Mouse (Mus musculus): ENCODE data around the gene Emc3.

The Emc3 gene

GRCm38 (mm10) chr6:113499346-113499745, 32.1 kb downstream of the Emc3 start:
- in situ Hi-C loops (cut with MboI; ENCODE audit: unreplicated experiment in 2 of 2): no loop called here

DNA sequence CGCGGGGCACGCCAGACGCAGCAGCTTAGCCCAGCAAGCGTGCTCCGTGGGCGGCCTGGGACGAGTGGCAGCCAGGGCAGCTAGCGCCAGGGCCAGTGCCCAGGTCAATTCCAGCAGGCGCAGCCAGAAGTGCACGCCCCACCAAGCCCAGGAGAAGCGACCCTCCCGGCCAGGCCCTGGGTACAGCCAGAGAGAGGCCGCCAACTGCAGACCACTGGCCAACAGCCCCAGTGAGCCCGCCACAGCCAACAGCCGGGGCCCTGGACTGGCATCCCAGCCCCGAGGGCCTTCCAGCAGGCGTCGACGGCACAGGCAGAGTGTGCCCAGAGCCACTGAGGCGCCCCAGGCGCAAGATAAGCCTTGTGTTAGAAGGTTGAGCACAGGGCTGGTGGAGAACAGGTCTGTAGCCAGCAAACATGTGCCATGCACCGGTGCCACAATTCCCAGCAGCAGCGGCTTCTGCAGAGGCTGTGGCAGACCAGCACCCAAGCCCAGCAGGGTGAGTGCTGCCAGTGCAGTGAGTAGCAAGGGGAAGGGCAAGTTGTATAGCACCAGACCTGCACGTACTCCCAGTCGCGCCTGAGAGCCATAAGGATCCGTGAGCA, 36.3 kb downstream of the Emc3 start:
- in situ Hi-C loops (cut with MboI; ENCODE audit: unreplicated experiment in 2 of 2): no loop called here

DNA sequence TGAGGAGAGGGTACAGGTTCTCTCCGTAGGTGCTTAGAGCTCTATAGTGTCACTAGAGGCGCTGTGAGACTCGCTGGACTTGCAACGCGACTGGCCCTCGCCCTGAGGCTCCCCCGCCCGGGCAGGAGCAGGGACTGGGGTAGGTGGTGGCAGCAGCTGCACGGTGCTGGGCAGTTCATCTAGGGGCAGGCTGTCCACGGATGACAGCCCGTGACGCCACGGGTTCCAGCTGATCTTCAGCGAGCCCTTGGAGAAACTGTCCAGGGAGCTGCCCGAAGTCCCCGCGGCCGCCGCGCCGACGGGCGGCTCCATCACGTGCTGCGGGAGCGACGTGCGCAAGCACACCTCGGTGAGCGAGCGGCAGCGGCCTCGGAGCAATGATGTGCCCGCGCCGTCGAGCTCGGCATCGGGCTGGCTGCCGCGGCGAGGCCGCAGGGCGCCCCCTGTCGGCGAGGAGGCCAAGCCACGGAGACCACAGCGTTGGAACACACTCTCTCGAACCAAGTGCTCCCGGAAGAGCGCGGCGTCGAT, 37.1 kb downstream of the Emc3 start:
- in situ Hi-C loops (cut with MboI; ENCODE audit: unreplicated experiment in 2 of 2): no loop called here

GRCm38 (mm10) chr6:113492101-113492864, 39.2 kb downstream of the Emc3 start:
- in situ Hi-C loops (cut with MboI; ENCODE audit: unreplicated experiment in 2 of 2): no loop called here

DNA sequence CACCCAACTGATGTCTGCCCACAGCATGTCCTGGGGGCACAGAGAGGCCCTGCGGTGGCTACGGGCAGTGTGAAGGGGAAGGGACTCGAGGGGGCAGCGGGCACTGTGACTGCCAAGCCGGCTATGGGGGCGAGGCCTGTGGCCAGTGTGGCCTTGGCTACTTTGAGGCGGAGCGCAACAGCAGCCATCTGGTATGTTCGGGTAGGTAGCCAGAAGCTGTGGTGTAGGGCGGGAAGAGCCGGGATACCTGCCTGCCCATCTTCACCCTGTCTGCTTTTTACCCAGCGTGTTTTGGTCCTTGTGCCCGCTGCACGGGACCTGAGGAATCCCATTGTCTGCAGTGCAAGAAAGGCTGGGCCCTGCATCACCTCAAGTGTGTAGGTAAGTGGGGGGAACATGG, 42.0 kb downstream of the Emc3 start:
- in situ Hi-C loops (cut with MboI; ENCODE audit: unreplicated experiment in 2 of 2): no loop called here

- in situ Hi-C loops (cut with MboI; ENCODE audit: unreplicated experiment in 2 of 2): no loop called here
Observed at GRCm38 (mm10) chr6:113487125-113487576, 44.3 kb downstream of the Emc3 start.

- in situ Hi-C loops (cut with MboI; ENCODE audit: unreplicated experiment in 2 of 2): no loop called here
Observed at GRCm38 (mm10) chr6:113483729-113484128, 47.7 kb downstream of the Emc3 start.

- in situ Hi-C loops (cut with MboI; ENCODE audit: unreplicated experiment in 2 of 2): no loop called here
Observed at GRCm38 (mm10) chr6:113483100-113483615, 48.3 kb downstream of the Emc3 start, which contains the start of gene Creld1. TSS of gene Creld1 (plus strand) at chr6:113483297.

GRCm38 (mm10) chr6:113482477-113483099, 48.9 kb downstream of the Emc3 start:
- in situ Hi-C loops (cut with MboI; ENCODE audit: unreplicated experiment in 2 of 2): no loop called here

DNA sequence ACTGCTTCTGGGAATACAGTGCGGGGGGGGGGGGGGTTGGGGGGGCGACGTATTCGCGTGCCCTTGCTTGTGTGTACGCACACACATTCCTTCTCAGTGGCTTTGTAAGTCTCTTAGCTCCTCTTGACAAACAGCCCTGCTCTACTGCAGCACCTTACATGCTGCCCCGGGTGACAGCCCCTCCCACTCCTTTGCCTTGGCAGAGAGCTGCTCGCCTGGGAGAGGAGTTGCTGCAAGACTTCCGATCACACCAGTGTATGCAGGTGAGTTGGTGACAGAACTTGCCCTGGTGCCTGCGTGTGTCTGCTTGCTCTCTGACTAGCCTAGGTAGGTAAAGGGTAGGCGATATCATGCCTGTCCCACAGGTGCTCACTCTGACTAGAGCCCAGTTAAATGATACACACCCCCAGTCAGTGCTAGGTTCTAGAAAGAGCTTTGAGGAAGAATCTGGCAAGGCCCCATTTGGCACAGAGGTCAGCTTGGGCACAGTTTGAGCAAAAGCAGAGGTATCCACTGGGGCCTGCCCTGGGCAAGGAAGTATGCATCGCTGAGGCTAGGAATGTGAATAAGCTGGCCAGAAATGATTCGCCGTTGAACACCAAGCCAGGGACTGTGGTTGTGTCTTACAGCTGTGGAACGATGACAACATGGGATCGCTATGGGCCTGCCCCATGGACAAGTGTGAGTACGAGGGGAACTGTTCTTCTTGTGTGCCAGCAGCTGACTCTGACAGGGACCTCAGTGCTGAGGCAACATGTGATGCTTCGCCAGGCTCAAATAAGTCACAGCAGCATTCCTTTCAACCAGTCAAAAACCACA, 50.7 kb downstream of the Emc3 start:
- in situ Hi-C loops (cut with MboI; ENCODE audit: unreplicated experiment in 2 of 2): no loop called here

DNA sequence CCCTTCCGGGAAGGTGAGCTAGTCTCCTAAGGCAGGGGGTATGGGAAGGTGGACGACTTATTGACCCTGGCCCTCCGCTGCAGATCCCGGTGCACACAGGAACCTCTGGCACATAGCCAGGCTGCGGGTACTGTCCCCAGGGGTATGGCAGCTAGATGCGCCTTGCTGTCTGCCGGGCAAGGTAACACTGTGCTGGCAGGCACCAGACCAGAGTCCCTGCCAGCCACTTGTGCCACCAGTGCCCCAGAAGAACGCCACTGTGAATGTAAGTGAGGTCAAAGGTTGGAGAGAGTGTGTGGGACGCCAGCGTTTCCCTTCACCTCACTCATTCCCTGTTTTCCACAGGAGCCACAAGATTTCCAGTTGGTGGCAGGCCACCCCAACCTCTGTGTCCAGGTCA, 52.5 kb downstream of the Emc3 start:
- in situ Hi-C loops (cut with MboI; ENCODE audit: unreplicated experiment in 2 of 2): no loop called here

GRCm38 (mm10) chr6:113477353-113477752, 54.1 kb downstream of the Emc3 start:
- in situ Hi-C loops (cut with MboI; ENCODE audit: unreplicated experiment in 2 of 2): no loop called here

GRCm38 (mm10) chr6:113473715-113474114, 57.7 kb downstream of the Emc3 start:
- in situ Hi-C loops (cut with MboI; ENCODE audit: unreplicated experiment in 2 of 2): no loop called here

DNA sequence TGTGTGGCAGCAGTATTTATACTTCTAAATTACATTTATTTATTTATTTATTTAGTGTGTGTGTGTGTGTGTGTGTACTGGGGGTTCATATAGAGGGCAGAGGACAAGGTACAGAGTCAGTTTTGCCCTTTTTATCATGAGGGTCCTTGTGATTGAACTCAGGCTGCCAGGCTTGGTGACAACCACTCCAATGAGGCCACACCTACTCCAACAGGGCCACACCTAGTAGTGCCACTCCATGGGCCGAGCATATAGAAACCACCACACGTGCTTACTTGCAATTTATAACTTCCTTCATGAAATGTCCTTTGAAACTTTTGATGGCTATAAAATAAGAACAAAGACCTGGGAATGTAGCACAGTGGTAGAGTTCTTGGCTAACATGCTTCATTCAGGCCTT, 58.2 kb downstream of the Emc3 start:
- in situ Hi-C loops (cut with MboI; ENCODE audit: unreplicated experiment in 2 of 2): no loop called here

DNA sequence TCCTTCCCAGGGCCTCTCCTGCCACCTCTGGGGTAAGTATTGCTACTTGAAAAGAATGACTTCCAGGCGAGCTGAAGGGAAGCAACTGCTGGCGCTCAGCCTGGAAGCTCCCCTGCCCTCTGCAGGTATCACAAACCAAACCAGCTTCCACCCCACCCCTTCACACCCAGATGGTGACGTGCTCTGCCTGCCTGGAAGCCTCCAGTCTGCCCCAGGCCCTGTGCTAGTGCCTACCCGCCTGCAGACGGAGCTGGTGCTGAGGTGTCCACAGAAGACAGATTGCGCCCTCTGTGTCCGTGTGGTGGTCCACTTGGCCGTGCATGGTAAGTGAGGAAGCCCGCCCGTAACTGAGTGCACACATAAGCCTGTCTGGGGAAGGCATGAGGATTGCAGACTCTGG, 59.4 kb downstream of the Emc3 start:
- in situ Hi-C loops (cut with MboI; ENCODE audit: unreplicated experiment in 2 of 2): no loop called here

DNA sequence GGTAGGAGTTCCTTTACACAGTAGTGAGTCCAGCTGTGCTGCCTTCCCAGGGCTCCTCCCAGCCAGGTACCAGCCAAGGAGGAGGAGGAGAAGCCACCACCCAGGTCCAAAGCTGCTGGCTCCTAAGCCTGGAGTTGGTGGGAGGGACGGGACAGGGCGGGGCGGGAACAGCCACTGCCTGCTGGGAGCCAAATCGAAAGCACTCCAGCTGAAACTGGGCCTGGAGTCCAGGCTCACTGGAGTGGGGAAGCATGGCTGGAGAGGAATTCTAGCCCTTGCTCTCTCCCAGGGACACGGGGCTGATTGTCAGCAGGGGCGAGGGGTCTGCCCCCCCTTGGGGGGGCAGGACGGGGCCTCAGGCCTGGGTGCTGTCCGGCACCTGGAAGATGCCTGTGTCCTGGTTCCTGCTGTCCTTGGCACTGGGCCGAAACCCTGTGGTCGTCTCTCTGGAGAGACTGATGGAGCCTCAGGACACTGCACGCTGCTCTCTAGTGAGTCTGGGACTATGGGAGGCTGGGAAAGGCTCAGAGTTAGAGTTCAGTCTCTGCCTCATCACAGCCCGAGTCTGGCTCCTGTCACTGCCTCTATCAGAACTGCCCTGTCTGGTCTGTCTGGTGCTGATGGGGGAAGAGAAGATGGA, 60.0 kb downstream of the Emc3 start, which contains the start of gene Il17rc:
TSS of gene Il17rc (plus strand) at position 131 of the 640 bp plus-strand sequence.
- in situ Hi-C loops (cut with MboI; ENCODE audit: unreplicated experiment in 2 of 2): no loop called here

- in situ Hi-C loops (cut with MboI; ENCODE audit: unreplicated experiment in 2 of 2): no loop called here
Observed at GRCm38 (mm10) chr6:113469432-113469831, 62.0 kb downstream of the Emc3 start.

DNA sequence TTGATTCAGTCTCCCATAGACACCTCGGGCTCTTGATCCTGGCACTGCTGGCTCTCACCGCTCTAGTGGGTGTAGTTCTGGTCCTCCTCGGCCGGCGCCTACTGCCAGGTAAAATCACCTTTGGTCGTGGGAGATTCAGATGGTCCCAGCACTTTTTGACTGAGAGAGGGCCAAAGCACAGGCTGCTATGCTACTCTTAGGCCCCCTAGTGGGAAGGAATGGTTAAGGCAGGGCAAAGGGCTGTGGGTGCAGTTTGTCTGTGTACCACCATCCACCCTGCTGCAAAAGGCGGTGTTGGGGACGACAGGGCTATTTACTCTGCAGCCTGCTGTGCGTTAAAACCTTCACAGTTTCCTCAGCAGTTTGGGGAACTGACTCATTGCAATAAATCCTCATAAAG, 62.4 kb downstream of the Emc3 start:
- in situ Hi-C loops (cut with MboI; ENCODE audit: unreplicated experiment in 2 of 2): no loop called here

DNA sequence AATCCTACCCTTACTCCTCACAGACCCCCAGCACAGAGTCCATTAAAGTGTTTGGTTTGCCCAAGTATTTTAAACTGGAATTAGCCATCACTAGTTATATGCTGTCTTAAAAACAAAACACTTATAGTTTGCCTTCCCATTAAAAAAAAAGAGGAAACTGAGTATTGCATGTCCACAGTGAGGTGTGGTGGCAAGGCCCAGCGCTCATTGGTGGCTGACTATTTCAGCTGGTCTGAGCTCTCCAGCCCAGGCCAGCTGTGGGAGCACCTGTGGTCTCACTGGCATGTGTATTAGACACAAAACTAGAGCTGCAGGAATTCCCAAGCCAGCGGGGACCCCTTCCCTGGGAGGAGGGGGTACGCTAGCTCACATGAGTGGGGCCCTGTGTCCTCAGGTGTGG, 62.9 kb downstream of the Emc3 start:
- in situ Hi-C loops (cut with MboI; ENCODE audit: unreplicated experiment in 2 of 2): no loop called here

DNA sequence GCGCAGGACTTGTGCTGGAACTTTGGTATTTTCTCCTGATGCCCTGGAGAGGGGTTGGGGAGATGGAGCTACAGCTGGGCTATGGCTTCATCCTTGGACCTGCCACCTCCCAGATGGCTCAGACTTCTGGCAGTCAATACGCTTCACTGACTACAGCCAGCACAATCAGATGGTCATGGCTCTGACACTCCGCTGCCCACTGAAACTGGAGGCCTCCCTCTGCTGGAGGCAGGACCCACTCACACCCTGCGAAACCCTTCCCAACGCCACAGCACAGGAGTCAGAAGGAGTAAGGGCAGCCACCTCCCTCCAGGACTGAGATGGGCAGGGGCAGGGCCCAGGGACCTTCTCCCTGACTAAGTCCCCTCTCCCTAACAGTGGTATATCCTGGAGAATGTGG, 65.8 kb downstream of the Emc3 start:
- in situ Hi-C loops (cut with MboI; ENCODE audit: unreplicated experiment in 2 of 2): no loop called here
